ENCODE assay signal across 20 mouse cellular contexts in genomic region chr11:115405723-115406122, GRCm38 (mm10). TPM values are rescaled to one million over a fixed set of nuclear protein-coding genes. Genes with fewer than 3 reads are reported as not detected.
"Had no signal": no experiment of that assay in that cellular context is flagged by ENCODE, and none has a peak within 500 bp of the region (broad histone marks: within the 10 kb centered on the region; RNA-seq: fewer than 3 reads in every experiment).

No protein-coding gene starts in this region.

- H3K9me3 ChIP-seq: kidney, embryonic 15.5 days; liver, embryonic 13.5 days; midbrain, embryonic 15.5 days; neural tube, embryonic 13.5 days had no signal

- H3K4me2 ChIP-seq: kidney, embryonic 15.5 days had no signal

- H3K4me3 ChIP-seq: kidney, embryonic 15.5 days; left cerebral cortex, adult 2 months; liver, embryonic 13.5 days; midbrain, embryonic 15.5 days; myocyte; neural tube, embryonic 13.5 days had no signal

- DNase-seq: kidney, adult 2 months; kidney, postnatal 10 days; kidney, postnatal 36 days; layer of hippocampus, postnatal 36 days; liver, embryonic 13.5 days; lung, adult 2 months; retina, postnatal 1 day; right cerebral cortex, postnatal 25 days; spleen, adult 18-20 months had no signal

- H3K27me3 ChIP-seq: kidney, embryonic 15.5 days; midbrain, embryonic 15.5 days; neural tube, embryonic 13.5 days had no signal

- H3K9ac ChIP-seq: kidney, embryonic 15.5 days; midbrain, embryonic 15.5 days; neural tube, embryonic 13.5 days had no signal

- ATAC-seq: intestine, postnatal 0 days; midbrain, embryonic 15.5 days had no signal

- H3K27ac ChIP-seq: kidney, embryonic 15.5 days; left cerebral cortex, adult 2 months; liver, embryonic 13.5 days; macrophage; midbrain, embryonic 15.5 days; neural tube, embryonic 13.5 days; stomach, postnatal 0 days had no signal

RNA-seq across cellular contexts. Expression of gene Cdr2l, which starts 24.0 kb away (rescaled TPM):
- polyA plus RNA-seq: macrophage had no signal

RNA-seq across cellular contexts. Expression of gene Trim80, which starts 34.6 kb away (rescaled TPM):
- polyA plus RNA-seq: limb, embryonic 11.5 days; lung, embryonic 16.5 days; macrophage; midbrain, embryonic 15.5 days; myocyte; neural tube, embryonic 13.5 days; stomach, embryonic 14.5 days had no signal
